Mouse (Mus musculus) liver, embryonic 15.5 days (tissue): ENCODE results near the gene Arhgef12. TPM values are rescaled to one million over a fixed set of nuclear protein-coding genes. Genes with fewer than 3 reads are reported as not detected.

Experiments used
- ATAC-seq: fragments of 200-750 bp; cut with Nextera tagmentation; 2 replicates; pipeline ENCODE4 v1.8.0; 2017; ENCODE audit warnings: moderate number of reproducible peaks, mild to moderate bottlenecking, moderate library complexity; ENCODE audit not compliant: insufficient read depth
- H3K27ac ChIP-seq: fragments of 300-500 bp; sonication (generic); replicated peaks from 2 replicates; pipeline ENCODE4 v1.5.1; 2015; ENCODE audit warnings: mild to moderate bottlenecking, inconsistent platforms
- H3K27me3 ChIP-seq: fragments of 300-500 bp; sonication (generic); 2 replicates; pipeline ENCODE4 v1.6.1; 2015; ENCODE audit warnings: mild to moderate bottlenecking, inconsistent platforms
- H3K36me3 ChIP-seq: fragments of 300-500 bp; sonication (generic); replicated peaks from 2 replicates; pipeline ENCODE4 v1.6.1; 2015; ENCODE audit warnings: moderate library complexity, mild to moderate bottlenecking, inconsistent platforms
- H3K4me1 ChIP-seq: fragments of 300-500 bp; sonication (generic); replicated peaks from 2 replicates; pipeline ENCODE4 v1.6.1; 2015; ENCODE audit warnings: inconsistent platforms
- H3K4me2 ChIP-seq: fragments of 300-500 bp; sonication (generic); 2 replicates; pipeline ENCODE4 v1.6.1; 2015; ENCODE audit warnings: moderate library complexity, mild to moderate bottlenecking, inconsistent platforms
- H3K4me3 ChIP-seq: fragments of 300-500 bp; sonication (generic); replicated peaks from 2 replicates; pipeline ENCODE4 v1.5.1; 2015; ENCODE audit warnings: mild to moderate bottlenecking, inconsistent platforms
- H3K9ac ChIP-seq: fragments of 300-500 bp; sonication (generic); 2 replicates; pipeline ENCODE4 v1.6.1; 2015; ENCODE audit warnings: moderate library complexity, mild to moderate bottlenecking, inconsistent platforms
- H3K9me3 ChIP-seq: fragments of 300-500 bp; sonication (generic); replicated peaks from 2 replicates; pipeline ENCODE4 v1.6.1; 2016; ENCODE audit warnings: inconsistent platforms
- WGBS: fragments of 180-500 bp; shearing (Covaris S2); methylation state at CpG from one replicate; pipeline ENCODE4 v1.1.7; 2015; ENCODE audit warnings: mixed read lengths; ENCODE audit not compliant: insufficient replicate concordance; 5-methylcytosine and 5-hydroxymethylcytosine counted together
- polyA plus RNA-seq: library from polyadenylated mRNA; unstranded; fragments of >200 nt; fragmentation: Nextera tagmentation; extraction: Ambion mirVana; gene quantifications from 2 replicates; pipeline ENCODE4 v1.2.1, GENCODE M21; 2015

Arhgef12 gene
- polyA plus RNA-seq, 1 experiment from 2014 or later = 6.1 TPM

DNA sequence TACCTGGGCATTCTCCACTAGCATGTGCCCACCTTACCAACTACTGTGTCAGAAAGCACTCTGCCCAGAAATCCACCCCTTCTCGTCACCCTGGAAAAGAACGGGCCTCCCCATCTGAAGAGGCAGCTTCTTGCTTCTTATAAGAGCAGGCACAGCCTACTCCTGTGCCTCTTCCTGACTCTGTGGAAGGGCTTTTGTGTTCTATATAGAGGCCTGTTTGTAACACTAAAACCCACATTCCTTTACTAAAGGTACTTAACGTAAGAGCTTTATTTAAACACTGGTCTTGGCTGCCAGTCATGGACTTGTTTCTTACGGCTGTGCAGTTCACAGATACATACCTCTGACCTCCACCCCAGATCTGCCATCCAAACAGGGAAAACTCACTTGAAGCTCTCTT, 185.2 kb downstream of the Arhgef12 start:
- no peak overlapping the region for H3K4me2 ChIP-seq
- no peaks in the 10 kb centered on the region for H3K9me3 ChIP-seq
- no peak for ATAC-seq
- H3K27ac ChIP-seq = no peak overlapping the region
- no peaks in the 10 kb centered on the region for H3K27me3 ChIP-seq
- H3K4me3 ChIP-seq = no peak overlapping the region
- 71% methylated on average over 4 of the region's 4 CpGs for WGBS
- no peak overlapping the region for H3K9ac ChIP-seq
- H3K36me3 ChIP-seq = no peaks in the 10 kb centered on the region
- no peaks in the 10 kb centered on the region for H3K4me1 ChIP-seq

DNA sequence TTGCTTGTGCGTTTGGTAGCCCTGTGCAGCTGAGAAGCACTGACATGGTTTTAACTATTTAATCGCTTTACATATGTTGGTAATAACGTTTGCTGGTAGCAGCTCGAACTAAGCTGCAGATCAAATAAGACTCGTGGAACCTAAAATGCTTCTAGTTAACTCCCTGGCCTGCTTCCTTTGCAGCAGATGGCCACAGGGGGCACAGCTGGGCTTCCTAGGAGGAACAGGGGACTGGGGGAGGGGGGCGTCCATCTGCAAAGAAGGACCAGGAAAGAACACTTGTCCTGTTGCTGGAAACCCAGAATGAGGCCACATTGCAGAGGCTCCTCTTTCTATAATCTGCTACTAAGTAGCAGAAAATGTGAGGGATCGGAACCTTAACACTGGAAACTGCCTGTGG, 186.8 kb downstream of the Arhgef12 start:
- Histone ChIP-seq H3K9me3 (no peaks in the 10 kb centered on the region), H3K4me3 (no peak overlapping the region), H3K4me1 (no peaks in the 10 kb centered on the region), H3K27ac (no peak overlapping the region), H3K9ac (no peak overlapping the region), H3K36me3 (no peaks in the 10 kb centered on the region), H3K27me3 (no peaks in the 10 kb centered on the region), H3K4me2 (no peak overlapping the region)
- WGBS = 36% methylated on average over 7 of the region's 7 CpGs
- ATAC-seq = no peak

DNA sequence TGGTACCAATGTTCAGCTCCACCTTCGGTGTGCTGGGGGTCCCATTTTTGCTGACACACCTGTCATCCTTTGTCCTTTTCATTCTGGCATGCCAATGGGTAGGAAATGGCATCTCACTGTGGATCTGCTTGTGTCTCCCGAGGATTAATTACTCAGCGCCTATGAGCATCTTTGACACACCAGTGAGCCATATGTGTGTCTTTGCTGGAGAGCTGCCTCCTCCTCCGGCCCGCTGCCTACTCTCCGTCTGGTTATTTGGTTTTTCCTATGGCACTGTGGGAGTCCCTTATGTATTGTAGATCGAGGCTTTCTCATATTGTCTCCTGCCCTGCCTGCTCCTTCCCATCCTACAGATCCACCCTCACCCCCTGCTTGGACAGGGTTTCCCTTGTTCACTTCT, 189.1 kb downstream of the Arhgef12 start:
- no peak overlapping the region for H3K4me2 ChIP-seq
- H3K9ac ChIP-seq = no peak overlapping the region
- no peak for ATAC-seq
- no peaks in the 10 kb centered on the region for H3K27me3 ChIP-seq
- no peak overlapping the region for H3K4me3 ChIP-seq
- H3K4me1 ChIP-seq = no peaks in the 10 kb centered on the region
- H3K36me3 ChIP-seq = no peaks in the 10 kb centered on the region
- WGBS = 72% methylated on average over 7 of the region's 7 CpGs
- no peak overlapping the region for H3K27ac ChIP-seq
- H3K9me3 ChIP-seq = no peaks in the 10 kb centered on the region

Other genes with a start within 250 kb of the Arhgef12 start
- 0.41 TPM in 2 replicates for gene Grik4, start 162.7 kb downstream of the Arhgef12 start, polyA plus RNA-seq
- 0.76 and 1.0 TPM in 2 replicates for gene Tmem136, start 9.3 kb upstream of the Arhgef12 start, polyA plus RNA-seq
- gene Pou2f3, start 103.1 kb upstream of the Arhgef12 start, polyA plus RNA-seq = not detected in 2 replicates
- 26.8 and 30.0 TPM in 2 replicates for gene Oaf, start 132.7 kb upstream of the Arhgef12 start, polyA plus RNA-seq
- 0.03 and 0.09 TPM in 2 replicates for gene Trim29, start 203.6 kb upstream of the Arhgef12 start, polyA plus RNA-seq